ENCODE assay signal across 11 mouse cellular contexts in the genomic region with DNA sequence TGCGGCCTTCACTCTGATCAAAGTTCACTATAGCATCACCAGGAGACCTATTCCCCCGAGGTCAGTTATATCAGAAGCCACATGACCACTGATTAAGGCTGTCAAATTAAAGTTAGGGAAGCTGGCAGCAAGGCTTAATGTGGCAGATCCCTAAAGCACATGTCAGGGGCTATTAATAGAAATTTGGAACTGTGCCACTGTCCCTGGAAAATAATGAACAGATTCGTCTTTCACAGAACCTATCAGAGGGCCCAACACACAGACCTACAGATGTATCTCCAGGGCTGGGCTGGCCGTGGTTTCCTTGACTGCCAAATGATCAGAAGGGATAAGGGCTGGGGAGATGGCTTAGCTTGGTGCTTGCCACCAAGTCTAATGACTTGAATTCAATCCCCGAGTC.
DNase-seq lines count a peak whose midpoint lies in the region; ATAC-seq and TF ChIP-seq lines count a peak whose summit lies in the region.
"Had no signal": no experiment of that assay in that cellular context is flagged by ENCODE, and none has a peak within 500 bp of the region (broad histone marks: within the 10 kb centered on the region; RNA-seq: fewer than 3 reads in every experiment).

No protein-coding gene starts in this region.

- ATAC-seq in hindbrain, postnatal 0 days: no peak
- no peak for ATAC-seq in hindbrain, embryonic 12.5 days (ENCODE audit: low FRiP score)

- TF ChIP-seq CTCF in hindbrain, postnatal 0 days (IDR thresholded peaks at IDR 0.05; ENCODE audit: low read depth): no peak
- TF ChIP-seq CTCF in heart, adult 2 months (IDR thresholded peaks at IDR 0.05): no peak
- no peak for TF ChIP-seq CTCF in kidney, adult 2 months (conservative IDR thresholded peaks at IDR 0.05; ENCODE audit: insufficient read depth, insufficient read length, low read depth, low read length)

- no peaks in the 10 kb centered on the region for H3K4me1 ChIP-seq in hindbrain, postnatal 0 days (ENCODE audit: insufficient read depth, low read length)
- H3K4me1 ChIP-seq in hindbrain, embryonic 12.5 days: no peaks in the 10 kb centered on the region; the same call in 1 of the 2 replicates
- peaks cover 3% of the 10 kb centered on the region; the same call in 1 of the 2 replicates for H3K4me1 ChIP-seq in heart, adult 2 months (ENCODE audit: control insufficient read depth, insufficient read depth, low read length)
- H3K4me1 ChIP-seq in kidney, adult 2 months (ENCODE audit: control insufficient read depth, insufficient read depth, low read length): no peaks in the 10 kb centered on the region

- H3K4me3 ChIP-seq in hindbrain, postnatal 0 days (ENCODE audit: low read length): no peak overlapping the region
- H3K4me3 ChIP-seq in hindbrain, embryonic 12.5 days: no peak overlapping the region
- H3K4me3 ChIP-seq in heart, adult 2 months: no peak overlapping the region
- no peak overlapping the region for H3K4me3 ChIP-seq in kidney, adult 2 months (ENCODE audit: insufficient read depth, low read depth, low read length)
- H3K4me3 ChIP-seq: hindbrain, embryonic 10.5 days had no signal

- DNase-seq in hindbrain, postnatal 0 days (ENCODE audit: low spot score): peak; percentile 61
- DNase-seq in MN1 (ENCODE audit: low spot score): peak; percentile 86
- peak; percentile 24 to 34 for DNase-seq in heart, adult 2 months
- DNase-seq in heart, postnatal 10 days: peak; percentile 78 to 82
- DNase-seq in spleen, adult 12 weeks (ENCODE audit: low spot score): no peak
- DNase-seq in kidney, adult 2 months: no peak
- DNase-seq in cerebellum, adult 18-20 months: no peak
- DNase-seq: embryo, embryonic 11 days had no signal

- no peaks in the 10 kb centered on the region for H3K27me3 ChIP-seq in hindbrain, postnatal 0 days (ENCODE audit: insufficient read depth, low read length)
- no peaks in the 10 kb centered on the region for H3K27me3 ChIP-seq in hindbrain, embryonic 12.5 days
- H3K27me3 ChIP-seq in heart, adult 2 months (ENCODE audit: control insufficient read depth, insufficient read depth, low read length): no peaks in the 10 kb centered on the region
- no peaks in the 10 kb centered on the region for H3K27me3 ChIP-seq in kidney, adult 2 months (replicated peaks; ENCODE audit: control insufficient read depth, insufficient read depth, low read length)
- H3K27me3 ChIP-seq: CH12.LX had no signal

- no peak for TF ChIP-seq POLR2A in heart, adult 2 months (IDR thresholded peaks at IDR 0.05; ENCODE audit: insufficient read depth, low read depth, low read length)
- TF ChIP-seq POLR2A in kidney, adult 2 months (IDR thresholded peaks at IDR 0.05; ENCODE audit: low read depth, low read length): no peak

- no peak for TF ChIP-seq EP300 in heart, adult 2 months (IDR thresholded peaks at IDR 0.05; ENCODE audit: insufficient read depth, low read depth, low read length)

- H3K36me3 ChIP-seq in hindbrain, postnatal 0 days (ENCODE audit: insufficient read depth, low read length): no peaks in the 10 kb centered on the region
- no peaks in the 10 kb centered on the region for H3K36me3 ChIP-seq in hindbrain, embryonic 12.5 days
- no peaks in the 10 kb centered on the region for H3K36me3 ChIP-seq in heart, adult 2 months (ENCODE audit: control insufficient read depth, insufficient read depth, low read length)
- peaks cover 6% of the 10 kb centered on the region; the same call in 1 of the 2 replicates for H3K36me3 ChIP-seq in kidney, adult 2 months (ENCODE audit: control insufficient read depth, insufficient read depth, low read length)
- H3K36me3 ChIP-seq: hindbrain, embryonic 10.5 days had no signal

- H3K9ac ChIP-seq in hindbrain, postnatal 0 days (replicated peaks; ENCODE audit: low read length): no peak overlapping the region
- H3K9ac ChIP-seq in hindbrain, embryonic 12.5 days: no peak overlapping the region
- no peak overlapping the region for H3K9ac ChIP-seq in heart, adult 2 months (ENCODE audit: low read depth, low read length)

- H3K9me3 ChIP-seq in hindbrain, postnatal 0 days (ENCODE audit: low read length): no peaks in the 10 kb centered on the region
- no peaks in the 10 kb centered on the region for H3K9me3 ChIP-seq in hindbrain, embryonic 12.5 days (replicated peaks)
- H3K9me3 ChIP-seq: hindbrain, embryonic 10.5 days had no signal

- no peak overlapping the region for H3K4me2 ChIP-seq in hindbrain, postnatal 0 days (ENCODE audit: low read depth, low read length)
- no peak overlapping the region for H3K4me2 ChIP-seq in hindbrain, embryonic 12.5 days (replicated peaks)

- intact Hi-C loops in heart, adult 2 months (cut with DNase I): no loop called here
- intact Hi-C loops in heart, postnatal 10 days (cut with DNase I): no loop called here

- no peak overlapping the region for H3K27ac ChIP-seq in hindbrain, postnatal 0 days
- H3K27ac ChIP-seq in hindbrain, embryonic 12.5 days: no peak overlapping the region
- peak overlapping the region; percentile 69 for H3K27ac ChIP-seq in heart, adult 2 months
- H3K27ac ChIP-seq in kidney, adult 2 months (ENCODE audit: insufficient read depth, low read depth, low read length): no peak overlapping the region
- H3K27ac ChIP-seq: hindbrain, embryonic 10.5 days had no signal

- H3K79me2 ChIP-seq in heart, adult 2 months (replicated peaks; ENCODE audit: control insufficient read depth, insufficient read depth, low read length): no peaks in the 10 kb centered on the region

- WGBS in hindbrain, postnatal 0 days: 63% methylated on average over 5 of the region's 5 CpGs
- 73% methylated on average over 5 of the region's 5 CpGs for WGBS in hindbrain, embryonic 12.5 days
- WGBS in heart, adult 2 months: 27% methylated on average over 5 of the region's 5 CpGs
- WGBS in kidney, adult 2 months: 71% methylated on average over 5 of the region's 5 CpGs

Comparison
In these comparisons a context has a peak if more than half of its experiments do, and no peak if none do; other contexts are left out.
1. DNase-seq: peak in hindbrain, postnatal 0 days (single experiment), MN1 (single experiment), heart, adult 2 months (2 of 2) and heart, postnatal 10 days (2 of 2); none in spleen, adult 12 weeks (single experiment), kidney, adult 2 months (single experiment) and cerebellum, adult 18-20 months (0 of 2).